Mouse (Mus musculus): Measurements from ENCODE around the gene Spg7. TPM values are rescaled to one million over a fixed set of nuclear protein-coding genes. Genes with fewer than 3 reads are reported as not detected.

Gene Spg7
- polyA plus RNA-seq, 1 experiment from 2014 or later, result 54.3 TPM

DNA sequence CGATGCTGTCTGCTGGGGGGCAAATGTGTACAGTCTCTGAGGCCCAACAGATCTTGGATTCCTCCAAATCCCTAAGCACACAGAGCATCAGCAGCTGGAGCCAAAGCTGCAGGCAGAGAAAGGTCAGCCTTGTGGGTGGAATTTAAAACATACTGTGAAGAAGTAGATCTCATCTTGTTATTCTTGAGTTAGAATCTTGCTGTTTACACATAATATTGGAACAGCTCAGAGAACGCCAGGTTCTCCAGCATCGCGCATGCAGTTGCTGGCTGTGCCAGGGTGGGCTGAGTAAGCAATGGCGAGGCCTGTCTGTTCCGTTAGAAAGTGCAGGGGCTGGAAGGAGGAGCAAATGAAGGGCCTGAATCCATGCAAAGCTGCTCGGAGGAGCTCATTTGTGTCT lies 83.6 kb downstream of the Spg7 start:
- Histone ChIP-seq H3K4me3 (ENCODE audit: low read depth, low read length) (no peak overlapping the region), H3K9me3 (ENCODE audit: control insufficient read depth, low read depth, low read length) (no peaks in the 10 kb centered on the region), H3K27me3 (ENCODE audit: control insufficient read depth, insufficient read depth, low read length) (no peaks in the 10 kb centered on the region), H3K36me3 (ENCODE audit: control insufficient read depth, insufficient read depth, low read length) (no peaks in the 10 kb centered on the region), H3K27ac (ENCODE audit: low read length) (peak overlapping the region; percentile 86), H3K9ac (replicated peaks; ENCODE audit: low read depth, low read length) (no peak overlapping the region), H3K4me2 (replicated peaks; ENCODE audit: low read depth, low read length) (no peak overlapping the region), H3K4me1 (ENCODE audit: control insufficient read depth, insufficient read depth, low read length) (peaks cover 8% of the 10 kb centered on the region; the same call in 1 of the 2 replicates)
- WGBS, result 50% methylated on average over 7 of the region's 7 CpGs
- ATAC-seq (ENCODE audit: insufficient number of reproducible peaks, insufficient read depth, low FRiP score, low read depth), result no peak

Small RNA genes within 50 kb of the gene (microRNA-seq; reads per million reads assigned to microRNA genes)
- gene Mir7079 (not detected), gene Mir7080 (not detected)

Other genes with a start within 250 kb of the Spg7 start
- 0.26 and 0.52 TPM in 2 replicates for gene Cdh15, start 215.0 kb upstream of the Spg7 start, polyA plus RNA-seq (2014; fragmentation: Nextera tagmentation; extraction: Ambion mirVana)
- 52.5 and 55.5 TPM in 2 replicates for gene Ankrd11, start 20.7 kb upstream of the Spg7 start, polyA plus RNA-seq (2014; fragmentation: Nextera tagmentation; extraction: Ambion mirVana)
- 1,772 and 1,775 TPM in 2 replicates for gene Rpl13, start 39.4 kb downstream of the Spg7 start, polyA plus RNA-seq (2014; fragmentation: Nextera tagmentation; extraction: Ambion mirVana)
- gene Cpne7, start 54.4 kb downstream of the Spg7 start, polyA plus RNA-seq (2014; fragmentation: Nextera tagmentation; extraction: Ambion mirVana), result 0.56 and 1.2 TPM in 2 replicates
- gene Sult5a1, start 95.4 kb downstream of the Spg7 start, polyA plus RNA-seq (2014; fragmentation: Nextera tagmentation; extraction: Ambion mirVana), result 20.4 and 23.9 TPM in 2 replicates
- 1.1 and 1.7 TPM in 2 replicates for gene Dpep1, start 123.3 kb downstream of the Spg7 start, polyA plus RNA-seq (2014; fragmentation: Nextera tagmentation; extraction: Ambion mirVana)
- gene Chmp1a, start 149.8 kb downstream of the Spg7 start, polyA plus RNA-seq (2014; fragmentation: Nextera tagmentation; extraction: Ambion mirVana), result 90.6 and 106 TPM in 2 replicates
- gene Spata33, start 149.9 kb downstream of the Spg7 start, polyA plus RNA-seq (2014; fragmentation: Nextera tagmentation; extraction: Ambion mirVana), result 4.1 and 5.7 TPM in 2 replicates
- 36.3 and 37.5 TPM in 2 replicates for gene Cdk10, start 161.9 kb downstream of the Spg7 start, polyA plus RNA-seq (2014; fragmentation: Nextera tagmentation; extraction: Ambion mirVana)
- gene Spata2l, start 173.3 kb downstream of the Spg7 start, polyA plus RNA-seq (2014; fragmentation: Nextera tagmentation; extraction: Ambion mirVana), result 4.1 and 4.7 TPM in 2 replicates
- gene Zfp276, start 191.3 kb downstream of the Spg7 start, polyA plus RNA-seq (2014; fragmentation: Nextera tagmentation; extraction: Ambion mirVana), result 21.8 and 23.2 TPM in 2 replicates
- 26.5 and 29.7 TPM in 2 replicates for gene Vps9d1, start 191.4 kb downstream of the Spg7 start, polyA plus RNA-seq (2014; fragmentation: Nextera tagmentation; extraction: Ambion mirVana)